Mouse (Mus musculus): ENCODE measurements around the gene Gm21488.
"Not testable (repeated sequence)": the region's sequence is repeated elsewhere in the genome, so short reads cannot be mapped to it uniquely, and the experiment has no call there.

Gene Gm21488

GRCm38 (mm10) chrY:27521820-27522219 lies at the start of gene Gm21488:
Gene Gm21488, minus strand, starts transcription at chrY:27521920.
- not testable (repeated sequence) for DNase-seq
